Mouse (Mus musculus): ENCODE measurements at regions not wholly inside any gene's neighbourhood (a gene's known extent, or its start where the extent isn't known, plus 50 kb on each side); places are given as distances from the start of the nearest gene placed in this dataset.

GRCm38 (mm10) chr2:95232135-95232772, 794.3 kb upstream of the Api5 start:
- peak; percentile 15 for DNase-seq

- no peak for DNase-seq
Measured at GRCm38 (mm10) chr2:95231739-95232134, 793.8 kb upstream of the Api5 start.

DNA sequence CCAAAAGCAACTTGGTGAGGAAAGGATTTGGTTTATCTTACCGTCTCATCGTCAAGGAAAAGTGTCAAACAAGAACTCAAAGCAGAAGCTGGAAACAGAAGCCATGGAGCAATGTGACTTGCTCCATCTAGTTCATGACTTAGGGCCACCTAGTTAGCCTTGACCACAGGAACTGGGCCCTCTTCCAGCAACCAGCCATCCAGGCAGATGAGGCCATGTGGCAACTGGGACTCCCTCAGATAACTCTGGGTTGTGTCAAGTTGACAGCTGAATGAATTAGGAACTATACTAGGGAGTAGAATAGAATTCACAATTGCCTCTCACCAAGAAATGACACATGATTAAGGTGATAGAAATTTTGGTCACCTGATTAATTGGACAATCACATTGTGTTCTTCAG, 791.5 kb upstream of the Api5 start:
- DNase-seq = no peak

- DNase-seq = no peak
Measured at GRCm38 (mm10) chr2:95210216-95210941, 772.4 kb upstream of the Api5 start.
